Mouse (Mus musculus) hindbrain, embryonic 15.5 days (tissue): ENCODE measurements around the gene Ppp6r3. TPM values are rescaled to one million over a fixed set of nuclear protein-coding genes. Genes with fewer than 3 reads are reported as not detected.
A peak's percentile ranks its signal among the peaks of the same experiment; 100 is the strongest.

Experiments
- ATAC-seq: fragments of 200-750 bp; cut with Nextera tagmentation; 2 replicates; pipeline ENCODE4 v1.8.0; 2017; ENCODE audit warnings: low read depth, moderate number of reproducible peaks, moderate TSS enrichment; ENCODE audit not compliant: low FRiP score
- H3K27ac ChIP-seq: fragments of 300-500 bp; sonication (generic); replicated peaks from 2 replicates; pipeline ENCODE4 v1.5.1; 2015; ENCODE audit warnings: mild to moderate bottlenecking, inconsistent platforms
- H3K27me3 ChIP-seq: fragments of 300-500 bp; sonication (generic); 2 replicates; pipeline ENCODE4 v1.6.1; 2015; ENCODE audit warnings: control low read depth, inconsistent platforms
- H3K36me3 ChIP-seq: fragments of 300-500 bp; sonication (generic); 2 replicates; pipeline ENCODE4 v1.6.1; 2015; ENCODE audit warnings: control low read depth, inconsistent platforms
- H3K4me1 ChIP-seq: fragments of 300-500 bp; sonication (generic); replicated peaks from 2 replicates; pipeline ENCODE4 v1.6.1; 2015; ENCODE audit warnings: control low read depth, inconsistent platforms
- H3K4me2 ChIP-seq: fragments of 300-500 bp; sonication (generic); 2 replicates; pipeline ENCODE4 v1.6.1; 2015; ENCODE audit warnings: moderate library complexity, mild to moderate bottlenecking, inconsistent platforms
- H3K4me3 ChIP-seq: fragments of 300-500 bp; sonication (generic); 2 replicates; pipeline ENCODE4 v1.5.1; 2015; ENCODE audit warnings: mild to moderate bottlenecking, inconsistent platforms
- H3K9ac ChIP-seq: fragments of 300-500 bp; sonication (generic); 2 replicates; pipeline ENCODE4 v1.6.1; 2015; ENCODE audit warnings: inconsistent platforms
- H3K9me3 ChIP-seq: fragments of 300-500 bp; sonication (generic); 2 replicates; pipeline ENCODE4 v1.6.1; 2016; ENCODE audit warnings: control low read depth, inconsistent platforms
- WGBS: fragments of 180-500 bp; shearing (Covaris S2); methylation state at CpG from one replicate; pipeline ENCODE4 v1.1.7; 2015; 5-methylcytosine and 5-hydroxymethylcytosine counted together
- polyA plus RNA-seq: library from polyadenylated mRNA; unstranded; fragments of >200 nt; fragmentation: Nextera tagmentation; extraction: Ambion mirVana; gene quantifications from 2 replicates; pipeline ENCODE4 v1.2.1, GENCODE M21; 2015

Gene Ppp6r3
- polyA plus RNA-seq, 1 experiment from 2014 or later: 56.7 TPM

GRCm38 (mm10) chr19:3482831-3483230 is 92.7 kb downstream of the Ppp6r3 start:
- WGBS: 96% methylated on average over 7 of the region's 7 CpGs
- ATAC-seq: no peak
- Histone ChIP-seq H3K9ac (no peak overlapping the region), H3K27me3 (no peaks in the 10 kb centered on the region), H3K9me3 (no peaks in the 10 kb centered on the region), H3K36me3 (peaks cover 58% of the 10 kb centered on the region), H3K4me3 (no peak overlapping the region), H3K27ac (no peak overlapping the region), H3K4me1 (no peaks in the 10 kb centered on the region), H3K4me2 (no peak overlapping the region)

DNA sequence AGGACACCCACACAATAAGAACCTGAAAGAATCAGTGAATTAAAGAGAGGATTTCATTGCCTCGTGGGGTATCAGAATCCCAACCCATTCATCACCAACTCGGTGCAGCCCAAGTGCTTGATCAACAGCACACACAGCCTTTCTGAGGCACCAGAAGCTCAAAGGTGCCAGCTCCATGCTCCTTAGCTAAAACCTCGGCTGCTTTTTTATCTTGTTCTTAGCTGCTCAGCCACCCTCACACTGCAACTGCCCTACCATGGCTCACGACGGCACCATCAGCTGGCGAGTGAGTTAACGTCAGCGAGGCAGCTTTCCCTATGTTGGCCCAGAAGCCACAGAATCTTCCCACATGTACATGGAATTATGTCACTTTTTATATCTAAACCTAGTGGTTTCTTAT is 95.4 kb downstream of the Ppp6r3 start:
- no peak overlapping the region for H3K4me3 ChIP-seq
- no peak overlapping the region for H3K4me2 ChIP-seq
- no peak overlapping the region for H3K27ac ChIP-seq
- 97% methylated on average over 8 of the region's 8 CpGs for WGBS
- H3K9ac ChIP-seq: no peak overlapping the region
- H3K27me3 ChIP-seq: no peaks in the 10 kb centered on the region
- no peaks in the 10 kb centered on the region for H3K4me1 ChIP-seq
- no peak for ATAC-seq
- peaks cover 49% of the 10 kb centered on the region for H3K36me3 ChIP-seq
- no peaks in the 10 kb centered on the region for H3K9me3 ChIP-seq

DNA sequence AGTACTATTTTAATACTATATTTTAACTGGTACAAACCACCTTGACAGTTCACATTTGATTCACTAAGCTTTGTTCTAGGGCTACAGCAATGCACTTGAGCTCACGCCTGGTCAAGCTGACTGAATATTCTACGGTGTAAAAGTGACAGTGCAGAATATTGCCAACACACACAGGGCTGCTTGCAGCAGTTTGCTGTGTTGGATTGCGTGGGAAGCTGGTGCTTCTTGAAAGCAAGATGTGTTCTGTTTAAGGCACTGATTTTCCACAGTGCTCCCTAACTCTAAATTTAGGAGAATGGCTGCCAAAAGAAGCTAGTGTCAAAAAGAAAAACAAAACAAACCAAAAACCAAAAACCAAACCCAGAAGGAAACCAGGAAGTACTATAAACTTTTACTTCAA is 98.6 kb downstream of the Ppp6r3 start:
- H3K9me3 ChIP-seq: no peaks in the 10 kb centered on the region
- no peak overlapping the region for H3K9ac ChIP-seq
- no peak for ATAC-seq
- no peak overlapping the region for H3K27ac ChIP-seq
- H3K27me3 ChIP-seq: no peaks in the 10 kb centered on the region
- H3K36me3 ChIP-seq: peaks cover 39% of the 10 kb centered on the region
- no peak overlapping the region for H3K4me3 ChIP-seq
- H3K4me1 ChIP-seq: no peaks in the 10 kb centered on the region
- H3K4me2 ChIP-seq: no peak overlapping the region
- WGBS: 98% methylated on average over 3 of the region's 3 CpGs

DNA sequence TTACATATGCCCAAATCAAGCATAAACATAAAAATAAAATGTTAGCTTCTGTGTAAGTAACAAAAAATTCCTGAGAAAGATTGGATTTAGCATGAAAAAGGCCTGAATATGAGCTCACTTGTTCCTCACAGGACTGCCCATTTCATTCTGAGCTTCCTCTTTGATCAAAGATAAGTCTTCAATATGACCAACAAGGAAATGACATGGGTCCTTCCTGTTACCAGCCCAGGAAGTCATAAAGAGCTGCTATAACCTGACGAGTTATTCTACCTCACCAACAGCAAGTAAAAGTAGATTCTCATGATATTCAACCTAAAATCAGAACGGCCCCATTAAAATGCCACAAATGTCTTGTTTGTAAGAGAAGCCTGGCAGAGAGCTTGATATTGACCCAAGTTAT is 104.3 kb downstream of the Ppp6r3 start:
- Histone ChIP-seq H3K9ac (no peak overlapping the region), H3K9me3 (no peaks in the 10 kb centered on the region), H3K27ac (no peak overlapping the region), H3K27me3 (no peaks in the 10 kb centered on the region), H3K4me1 (no peaks in the 10 kb centered on the region), H3K36me3 (peaks cover 72% of the 10 kb centered on the region), H3K4me2 (no peak overlapping the region), H3K4me3 (no peak overlapping the region)
- WGBS: 99% methylated on average over 2 of the region's 2 CpGs
- ATAC-seq: no peak

GRCm38 (mm10) chr19:3467574-3467973 is 108.0 kb downstream of the Ppp6r3 start:
- H3K4me1 ChIP-seq: no peaks in the 10 kb centered on the region
- no peak overlapping the region for H3K4me2 ChIP-seq
- no peak for ATAC-seq
- 93% methylated on average over 7 of the region's 7 CpGs for WGBS
- H3K36me3 ChIP-seq: peaks cover 96% of the 10 kb centered on the region
- no peaks in the 10 kb centered on the region for H3K27me3 ChIP-seq
- no peaks in the 10 kb centered on the region for H3K9me3 ChIP-seq
- no peak overlapping the region for H3K4me3 ChIP-seq
- no peak overlapping the region for H3K9ac ChIP-seq
- H3K27ac ChIP-seq: no peak overlapping the region

- no peak for ATAC-seq
- peaks cover 93% of the 10 kb centered on the region for H3K36me3 ChIP-seq
- H3K4me1 ChIP-seq: no peaks in the 10 kb centered on the region
- no peak overlapping the region for H3K9ac ChIP-seq
- no peak overlapping the region for H3K4me3 ChIP-seq
- H3K9me3 ChIP-seq: no peaks in the 10 kb centered on the region
- no peak overlapping the region for H3K4me2 ChIP-seq
- H3K27ac ChIP-seq: no peak overlapping the region
- no peaks in the 10 kb centered on the region for H3K27me3 ChIP-seq
- 97% methylated on average over 3 of the region's 3 CpGs for WGBS
Observed at GRCm38 (mm10) chr19:3459986-3460385, 115.6 kb downstream of the Ppp6r3 start.

- Histone ChIP-seq H3K4me1 (no peaks in the 10 kb centered on the region), H3K27me3 (no peaks in the 10 kb centered on the region), H3K9ac (no peak overlapping the region), H3K27ac (no peak overlapping the region), H3K4me3 (no peak overlapping the region), H3K36me3 (peaks cover 91% of the 10 kb centered on the region), H3K4me2 (no peak overlapping the region), H3K9me3 (no peaks in the 10 kb centered on the region)
- ATAC-seq: no peak
- WGBS: 91% methylated on average over 6 of the region's 6 CpGs
Observed at GRCm38 (mm10) chr19:3458331-3459099, 117.0 kb downstream of the Ppp6r3 start.

DNA sequence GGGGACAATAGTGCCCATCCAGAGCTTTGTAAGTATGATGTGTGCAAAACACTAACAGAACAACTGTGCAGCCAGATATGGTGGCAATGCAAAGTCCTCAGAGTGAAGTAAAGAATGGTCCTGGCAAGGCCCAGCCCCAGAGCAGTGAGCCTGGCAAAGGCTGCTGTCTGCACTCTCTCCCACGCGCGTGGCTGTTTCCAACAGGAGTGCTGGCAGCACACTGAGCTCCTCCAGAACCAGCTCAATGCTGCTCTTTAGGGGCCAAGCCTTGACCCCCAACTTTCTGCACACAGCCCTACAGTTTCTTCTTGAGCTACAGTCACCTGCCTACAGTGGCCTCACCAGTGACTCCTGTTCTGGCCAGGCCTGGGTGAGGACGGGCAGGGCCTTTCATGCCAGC is 117.8 kb downstream of the Ppp6r3 start:
- Histone ChIP-seq H3K4me3 (no peak overlapping the region), H3K27me3 (no peaks in the 10 kb centered on the region), H3K36me3 (peaks cover 88% of the 10 kb centered on the region), H3K27ac (no peak overlapping the region), H3K4me1 (no peaks in the 10 kb centered on the region), H3K4me2 (no peak overlapping the region), H3K9me3 (no peaks in the 10 kb centered on the region), H3K9ac (no peak overlapping the region)
- no peak for ATAC-seq
- 95% methylated on average over 4 of the region's 4 CpGs for WGBS

DNA sequence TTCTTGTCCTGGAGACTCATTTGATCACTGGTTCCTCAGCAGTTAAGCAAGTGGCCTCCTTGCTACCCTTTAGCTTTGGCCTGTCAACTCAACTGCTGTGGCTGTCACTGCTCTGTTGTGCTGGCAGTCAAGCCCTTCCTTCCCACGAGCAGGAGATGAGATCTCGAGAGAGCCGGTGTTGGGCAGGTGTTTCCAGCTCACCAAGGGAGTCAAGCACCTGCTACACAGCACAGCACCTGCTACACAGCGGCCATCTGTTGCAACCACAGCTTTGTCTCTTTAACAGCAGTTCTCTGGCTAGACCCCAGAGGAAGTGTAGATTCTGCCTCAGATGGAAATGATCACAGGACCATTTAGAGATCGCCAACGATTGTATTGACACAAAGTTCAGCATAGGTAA is 123.9 kb downstream of the Ppp6r3 start:
- Histone ChIP-seq H3K4me2 (no peak overlapping the region), H3K9me3 (no peaks in the 10 kb centered on the region), H3K27ac (0 out of 2 replicates have a peak overlapping the region, but pooled peaks have one; percentile 17), H3K27me3 (no peaks in the 10 kb centered on the region), H3K36me3 (peaks cover 34% of the 10 kb centered on the region), H3K4me1 (peaks cover 12% of the 10 kb centered on the region), H3K9ac (no peak overlapping the region), H3K4me3 (no peak overlapping the region)
- 46% methylated on average over 6 of the region's 6 CpGs for WGBS
- ATAC-seq: 0 out of 2 replicates have a peak, but pooled peaks have one; percentile 28

DNA sequence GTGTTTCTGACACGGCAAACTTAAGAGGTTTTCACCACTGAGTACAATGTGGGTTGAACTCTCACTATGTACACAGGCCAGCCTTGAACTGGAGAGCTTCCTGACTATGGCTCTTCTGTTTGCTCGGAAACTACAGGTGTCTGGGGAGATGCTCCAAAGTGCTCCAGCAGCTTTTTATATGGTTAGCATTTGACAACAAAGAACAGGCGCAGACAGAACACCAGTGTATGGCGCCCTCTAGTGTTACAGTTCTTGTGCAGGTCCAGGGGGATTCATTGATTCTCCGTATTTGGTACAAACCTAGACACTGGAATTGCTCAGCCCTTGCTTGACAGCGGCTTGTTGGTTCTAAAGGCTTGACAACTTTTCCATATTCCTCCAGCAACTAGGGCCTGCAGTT is 124.4 kb downstream of the Ppp6r3 start:
- Histone ChIP-seq H3K4me2 (no peak overlapping the region), H3K4me3 (no peak overlapping the region), H3K4me1 (peaks cover 12% of the 10 kb centered on the region), H3K9ac (no peak overlapping the region), H3K27ac (0 out of 2 replicates have a peak overlapping the region, but pooled peaks have one; percentile 17), H3K27me3 (no peaks in the 10 kb centered on the region), H3K9me3 (no peaks in the 10 kb centered on the region), H3K36me3 (peaks cover 30% of the 10 kb centered on the region)
- ATAC-seq: peak; percentile 86
- WGBS: 20% methylated on average over 6 of the region's 6 CpGs

DNA sequence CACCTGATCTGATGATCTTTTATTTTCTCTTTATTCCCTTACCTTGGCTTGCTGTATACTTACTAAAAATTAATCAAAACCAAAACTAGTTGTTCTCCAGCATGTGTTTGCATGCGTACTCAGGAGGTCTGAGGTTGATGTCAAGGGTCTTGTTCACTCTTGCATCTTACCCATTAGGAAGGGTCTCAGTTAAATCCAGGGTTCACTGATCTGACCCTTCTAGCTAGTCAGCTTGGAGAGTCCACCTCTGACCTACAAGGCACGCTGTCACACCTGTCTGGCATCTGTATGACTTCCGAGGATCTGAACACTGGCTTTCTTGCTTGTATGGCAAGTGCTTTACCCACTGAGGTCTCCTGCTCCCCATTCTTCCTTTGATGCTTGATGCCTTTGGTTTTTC is 124.8 kb downstream of the Ppp6r3 start:
- peaks cover 12% of the 10 kb centered on the region for H3K4me1 ChIP-seq

GRCm38 (mm10) chr19:3449248-3449647 is 126.3 kb downstream of the Ppp6r3 start:
- Histone ChIP-seq H3K4me3 (no peak overlapping the region), H3K36me3 (peaks cover 12% of the 10 kb centered on the region; the same call in 1 of the 2 replicates), H3K27me3 (no peaks in the 10 kb centered on the region), H3K9me3 (no peaks in the 10 kb centered on the region), H3K4me2 (no peak overlapping the region), H3K9ac (no peak overlapping the region), H3K27ac (no peak overlapping the region), H3K4me1 (peaks cover 12% of the 10 kb centered on the region)
- no peak for ATAC-seq
- WGBS: 78% methylated on average over 3 of the region's 3 CpGs

More for the DNA sequence above, 124.8 kb downstream of the Ppp6r3 start:
- H3K27me3 ChIP-seq: no peaks in the 10 kb centered on the region
- no peak overlapping the region for H3K27ac ChIP-seq
- peak; percentile 35; the same call in 1 of the 2 replicates for ATAC-seq
- no peak overlapping the region for H3K9ac ChIP-seq
- WGBS: 96% methylated on average over 3 of the region's 3 CpGs
- no peak overlapping the region for H3K4me3 ChIP-seq
- H3K36me3 ChIP-seq: peaks cover 25% of the 10 kb centered on the region
- no peak overlapping the region for H3K4me2 ChIP-seq
- no peaks in the 10 kb centered on the region for H3K9me3 ChIP-seq

- Histone ChIP-seq H3K36me3 (no peaks in the 10 kb centered on the region), H3K27me3 (no peaks in the 10 kb centered on the region), H3K4me2 (no peak overlapping the region), H3K9me3 (no peaks in the 10 kb centered on the region), H3K4me1 (peaks cover 12% of the 10 kb centered on the region), H3K27ac (no peak overlapping the region), H3K9ac (no peak overlapping the region), H3K4me3 (no peak overlapping the region)
- 81% methylated on average over 3 of the region's 3 CpGs for WGBS
- ATAC-seq: no peak
Observed at GRCm38 (mm10) chr19:3447348-3447747, 128.2 kb downstream of the Ppp6r3 start.
